ENCODE assay signal across 9 mouse cellular contexts in the genomic region with DNA sequence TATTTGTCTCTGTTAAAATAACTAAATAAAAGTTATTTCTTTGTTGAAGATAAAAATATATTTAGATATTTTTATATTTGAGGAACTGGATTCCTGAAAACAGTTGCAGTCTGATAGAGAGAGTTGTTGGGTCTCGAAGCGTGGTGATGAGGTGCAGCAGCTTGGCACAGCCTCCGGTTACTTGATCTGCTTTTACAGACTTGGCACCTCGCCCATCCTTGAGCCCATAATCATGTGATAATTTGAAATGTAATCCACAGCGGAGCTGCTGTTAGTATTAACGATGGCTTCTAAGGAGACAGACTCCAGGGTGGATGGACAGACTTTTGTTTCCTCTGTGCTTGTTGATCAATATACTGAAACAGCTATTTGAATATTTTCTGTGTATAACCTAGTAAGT. TPM values are rescaled to one million over a fixed set of nuclear protein-coding genes. Genes with fewer than 3 reads are reported as not detected.
DNase-seq lines count a peak whose midpoint lies in the region; ATAC-seq lines count a peak whose summit lies in the region.
"Had no signal": no experiment of that assay in that cellular context is flagged by ENCODE, and none has a peak within 500 bp of the region (broad histone marks: within the 10 kb centered on the region; RNA-seq: fewer than 3 reads in every experiment).

No protein-coding gene starts in this region.

- H3K36me3 ChIP-seq in heart, embryonic 10.5 days: no peaks in the 10 kb centered on the region
- H3K36me3 ChIP-seq in heart, embryonic 13.5 days: no peaks in the 10 kb centered on the region
- H3K36me3 ChIP-seq in midbrain, embryonic 12.5 days: no peaks in the 10 kb centered on the region
- H3K36me3 ChIP-seq: neural tube, embryonic 13.5 days had no signal

- H3K4me2 ChIP-seq in heart, embryonic 13.5 days: peak overlapping the region; percentile 32
- H3K4me2 ChIP-seq in midbrain, embryonic 12.5 days (replicated peaks): no peak overlapping the region
- H3K4me2 ChIP-seq: neural tube, embryonic 13.5 days had no signal

- no peak for ATAC-seq in heart, embryonic 13.5 days (ENCODE audit: extremely low read depth, insufficient number of reproducible peaks, low FRiP score, low TSS enrichment)
- ATAC-seq in midbrain, embryonic 12.5 days (ENCODE audit: low FRiP score, low read depth): peak; percentile 44; the same call in 1 of the 2 replicates

- peaks cover 26% of the 10 kb centered on the region for H3K4me1 ChIP-seq in heart, embryonic 10.5 days
- peaks cover 54% of the 10 kb centered on the region for H3K4me1 ChIP-seq in heart, embryonic 13.5 days
- H3K4me1 ChIP-seq in midbrain, embryonic 12.5 days: peaks cover 35% of the 10 kb centered on the region

- H3K27me3 ChIP-seq in heart, embryonic 10.5 days (ENCODE audit: insufficient read depth, poor library complexity, severe bottlenecking): no peaks in the 10 kb centered on the region
- no peaks in the 10 kb centered on the region for H3K27me3 ChIP-seq in heart, embryonic 13.5 days (replicated peaks)
- no peaks in the 10 kb centered on the region for H3K27me3 ChIP-seq in midbrain, embryonic 12.5 days
- H3K27me3 ChIP-seq: neural tube, embryonic 13.5 days had no signal

- peak; percentile 95 for DNase-seq in heart, adult 11 months
- no peak for DNase-seq in heart, embryonic 10.5 days (ENCODE audit: low spot score)
- DNase-seq in NIH3T3 (ENCODE audit: low read depth): peak; percentile 72
- peak; percentile 31 to 73 for DNase-seq in cerebellum, postnatal 4 days (ENCODE audit: low spot score in 2 of 2)
- DNase-seq in kidney, postnatal 25 days: peak; percentile 89 to 92
- no peak for DNase-seq in thymus, postnatal 10 days (ENCODE audit: low spot score in 2 of 2)

- no peak overlapping the region for H3K4me3 ChIP-seq in heart, embryonic 10.5 days
- no peak overlapping the region for H3K4me3 ChIP-seq in heart, embryonic 13.5 days
- H3K4me3 ChIP-seq in midbrain, embryonic 12.5 days: no peak overlapping the region
- H3K4me3 ChIP-seq: neural tube, embryonic 13.5 days had no signal

- H3K9me3 ChIP-seq in heart, embryonic 10.5 days: no peaks in the 10 kb centered on the region
- H3K9me3 ChIP-seq in heart, embryonic 13.5 days: no peaks in the 10 kb centered on the region
- no peaks in the 10 kb centered on the region for H3K9me3 ChIP-seq in midbrain, embryonic 12.5 days
- H3K9me3 ChIP-seq: neural tube, embryonic 13.5 days had no signal

- H3K27ac ChIP-seq in heart, embryonic 10.5 days: no peak overlapping the region
- H3K27ac ChIP-seq in heart, embryonic 13.5 days (replicated peaks): no peak overlapping the region
- no peak overlapping the region for H3K27ac ChIP-seq in midbrain, embryonic 12.5 days (replicated peaks)
- H3K27ac ChIP-seq: neural tube, embryonic 13.5 days had no signal

- 46% methylated on average over 6 of the region's 6 CpGs for WGBS in heart, embryonic 10.5 days
- WGBS in heart, embryonic 13.5 days: 16% methylated on average over 6 of the region's 6 CpGs
- 35% methylated on average over 6 of the region's 6 CpGs for WGBS in midbrain, embryonic 12.5 days

- no peak overlapping the region for H3K9ac ChIP-seq in heart, embryonic 13.5 days
- no peak overlapping the region for H3K9ac ChIP-seq in midbrain, embryonic 12.5 days (replicated peaks)
- H3K9ac ChIP-seq: neural tube, embryonic 13.5 days had no signal

RNA-seq across cellular contexts. Expression of gene Pten, which starts 35.3 kb away (rescaled TPM):
- 4.3 and 5.4 TPM in 2 replicates for polyA plus RNA-seq in heart, embryonic 10.5 days (2016; fragmentation: Nextera tagmentation; extraction: Ambion mirVana)
- polyA plus RNA-seq in heart, embryonic 13.5 days (2015; fragmentation: Nextera tagmentation; extraction: Ambion mirVana): 3.9 and 4.3 TPM in 2 replicates
- polyA plus RNA-seq in midbrain, embryonic 12.5 days (2016; fragmentation: Nextera tagmentation; extraction: Ambion mirVana): 13.7 and 17.0 TPM in 2 replicates

RNA-seq across cellular contexts. Expression of gene Atad1, which starts 53.0 kb away (rescaled TPM):
- 63.4 and 68.1 TPM in 2 replicates for polyA plus RNA-seq in heart, embryonic 10.5 days (2016; fragmentation: Nextera tagmentation; extraction: Ambion mirVana)
- 52.2 and 59.8 TPM in 2 replicates for polyA plus RNA-seq in heart, embryonic 13.5 days (2015; fragmentation: Nextera tagmentation; extraction: Ambion mirVana)
- 99.3 and 102 TPM in 2 replicates for polyA plus RNA-seq in midbrain, embryonic 12.5 days (2016; fragmentation: Nextera tagmentation; extraction: Ambion mirVana)

Comparison
In these comparisons a context has a peak if more than half of its experiments do, and no peak if none do; other contexts are left out.
1. DNase-seq: peak in heart, adult 11 months (single experiment), NIH3T3 (single experiment), cerebellum, postnatal 4 days (2 of 2) and kidney, postnatal 25 days (2 of 2); none in heart, embryonic 10.5 days (single experiment) and thymus, postnatal 10 days (0 of 2).